Mouse (Mus musculus) CH12.LX (cell line): ENCODE results near the gene Rbsn. TPM values are rescaled to one million over a fixed set of nuclear protein-coding genes. Genes with fewer than 3 reads are reported as not detected.

ENCODE experiments used
- DNase-seq: peaks from one replicate; pipeline ENCODE4 v3.0.0-alpha.2; 2013; ENCODE audit errors: extremely low read depth
- H3K27ac ChIP-seq: 2 replicates; pipeline ENCODE4 v1.5.1; 2012; ENCODE audit warnings: low read depth, mild to moderate bottlenecking, control low read depth, moderate library complexity; ENCODE audit not compliant: insufficient read depth
- H3K27me3 ChIP-seq: replicated peaks from 2 replicates; pipeline ENCODE3; 2012; ENCODE audit warnings: inconsistent platforms
- H3K36me3 ChIP-seq, 2 experiments: replicated peaks in 1 of 2; 2 replicates each; pipeline versions ENCODE3 to v1.6.1; 2012; ENCODE audit warnings: inconsistent platforms in 1 of 2, low read length in 1 of 2, mild to moderate bottlenecking in 1 of 2, mixed read lengths in 1 of 2, moderate library complexity in 1 of 2; ENCODE audit not compliant: control insufficient read depth in 1 of 2, insufficient read depth in 1 of 2
- H3K4me1 ChIP-seq, 2 experiments: 2 replicates each; pipeline ENCODE4 v1.6.1; 2012; ENCODE audit warnings: inconsistent platforms in 1 of 2, moderate library complexity in 1 of 2; ENCODE audit not compliant: insufficient read depth in 2 of 2, control insufficient read depth in 1 of 2
- H3K4me2 ChIP-seq: 2 replicates; pipeline ENCODE4 v1.6.1; 2012; ENCODE audit warnings: low read depth, mild to moderate bottlenecking, control low read depth; ENCODE audit not compliant: poor library complexity, insufficient read depth, severe bottlenecking
- H3K4me3 ChIP-seq, 3 experiments: fragments of 150-350 bp in 1 of 3; sonication (generic) in 1 of 3; replicated peaks in 1 of 3; 2 replicates each; pipeline versions ENCODE3 to v1.5.1; 2011 to 2012; ENCODE audit warnings: low read depth in 2 of 3, low read length in 2 of 3, mild to moderate bottlenecking in 2 of 3, moderate library complexity in 2 of 3, control low read depth in 1 of 3, improper control_type of control experiment in 1 of 3, inconsistent platforms in 1 of 3, mixed read lengths in 1 of 3; ENCODE audit not compliant: poor library complexity in 1 of 3
- H3K79me2 ChIP-seq: replicated peaks from 2 replicates; pipeline ENCODE4 v1.6.1; 2012; ENCODE audit warnings: mild to moderate bottlenecking, moderate library complexity; ENCODE audit not compliant: control insufficient read depth, poor library complexity, insufficient read depth, severe bottlenecking; ENCODE audit errors: extremely low read depth
- H3K9ac ChIP-seq: 2 replicates; pipeline ENCODE4 v1.6.1; 2012; ENCODE audit warnings: low read depth, mild to moderate bottlenecking, control low read depth, moderate library complexity; ENCODE audit not compliant: insufficient read depth
- H3K9me3 ChIP-seq: replicated peaks from 2 replicates; pipeline ENCODE3; 2012; ENCODE audit warnings: low read length, inconsistent platforms, mixed read lengths
- CHD2 ChIP-seq: IDR thresholded peaks from 2 replicates; pipeline ENCODE4 v1.6.1; 2011; ENCODE audit warnings: low read length, improper control_type of control experiment
- CTCF ChIP-seq, 2 experiments: IDR thresholded peaks in 1 of 2; conservative IDR thresholded peaks in 1 of 2; 2 replicates each; pipeline ENCODE4 v1.5.1; 2011 to 2012; ENCODE audit warnings: low read depth in 2 of 2, low read length in 2 of 2, improper control_type of control experiment in 1 of 2, inconsistent platforms in 1 of 2, mild to moderate bottlenecking in 1 of 2, moderate library complexity in 1 of 2
- E2F4 ChIP-seq: IDR thresholded peaks from 2 replicates; pipeline ENCODE4 v1.6.1; 2011; ENCODE audit warnings: low read depth, low read length, improper control_type of control experiment; ENCODE audit not compliant: insufficient replicate concordance
- ELF1 ChIP-seq: IDR thresholded peaks from 2 replicates; pipeline ENCODE4 v1.6.1; 2014; ENCODE audit warnings: low read depth, mild to moderate bottlenecking, inconsistent platforms, low read length, improper control_type of control experiment
- EP300 ChIP-seq: IDR thresholded peaks from 2 replicates; pipeline ENCODE4 v1.6.1; 2011; ENCODE audit warnings: low read length, improper control_type of control experiment
- HCFC1 ChIP-seq: IDR thresholded peaks from 2 replicates; pipeline ENCODE4 v1.6.1; 2012; ENCODE audit warnings: low read depth, mild to moderate bottlenecking, inconsistent platforms, low read length, improper control_type of control experiment
- JUN ChIP-seq: IDR thresholded peaks from 2 replicates; pipeline ENCODE4 v1.6.1; 2011; ENCODE audit warnings: low read depth, mild to moderate bottlenecking, low read length, improper control_type of control experiment, moderate library complexity; ENCODE audit not compliant: insufficient read depth
- JUND ChIP-seq: conservative IDR thresholded peaks from 2 replicates; pipeline ENCODE4 v1.6.1; 2011; ENCODE audit warnings: low read depth, low read length, improper control_type of control experiment
- KAT2A ChIP-seq: IDR thresholded peaks from 2 replicates; pipeline ENCODE4 v1.6.1; 2012; ENCODE audit warnings: low read length, improper control_type of control experiment, inconsistent platforms; ENCODE audit not compliant: insufficient replicate concordance
- MAFK ChIP-seq: IDR thresholded peaks from 2 replicates; pipeline ENCODE4 v1.6.1; 2011; ENCODE audit warnings: low read length, improper control_type of control experiment; ENCODE audit not compliant: insufficient replicate concordance
- MEF2A ChIP-seq: IDR thresholded peaks from 2 replicates; pipeline ENCODE4 v1.6.1; 2014; ENCODE audit warnings: low read depth, mild to moderate bottlenecking, inconsistent platforms, low read length, improper control_type of control experiment, borderline replicate concordance
- MYC ChIP-seq: IDR thresholded peaks from 2 replicates; pipeline ENCODE4 v1.6.1; 2011; ENCODE audit warnings: low read depth, mild to moderate bottlenecking, improper control_type of control experiment, low read length
- NELFE ChIP-seq: IDR thresholded peaks from 2 replicates; pipeline ENCODE4 v1.6.1; 2011; ENCODE audit warnings: low read depth, low read length, improper control_type of control experiment
- NRF1 ChIP-seq: IDR thresholded peaks from 2 replicates; pipeline ENCODE4 v1.6.1; 2014; ENCODE audit warnings: low read depth, mild to moderate bottlenecking, inconsistent platforms, low read length, improper control_type of control experiment, moderate library complexity
- PAX5 ChIP-seq: IDR thresholded peaks from 2 replicates; pipeline ENCODE4 v1.6.1; 2012; ENCODE audit warnings: low read length, inconsistent platforms, mixed read lengths
- POLR2A ChIP-seq: IDR thresholded peaks from 2 replicates; pipeline ENCODE4 v1.6.1; 2011; ENCODE audit warnings: low read depth, mild to moderate bottlenecking, improper control_type of control experiment, low read length
- SIN3A ChIP-seq: IDR thresholded peaks from 2 replicates; pipeline ENCODE4 v1.6.1; 2012; ENCODE audit warnings: low read length, improper control_type of control experiment, inconsistent platforms
- SMC3 ChIP-seq: IDR thresholded peaks from 2 replicates; pipeline ENCODE4 v1.6.1; 2011; ENCODE audit warnings: low read depth, low read length, improper control_type of control experiment
- TBP ChIP-seq: conservative IDR thresholded peaks from 2 replicates; pipeline ENCODE4 v1.6.1; 2011; ENCODE audit warnings: low read depth, low read length, improper control_type of control experiment
- USF2 ChIP-seq: conservative IDR thresholded peaks from 2 replicates; pipeline ENCODE4 v1.6.1; 2011; ENCODE audit warnings: low read depth, low read length, improper control_type of control experiment
- ZKSCAN1 ChIP-seq: IDR thresholded peaks from 2 replicates; pipeline ENCODE4 v1.6.1; 2012; ENCODE audit warnings: low read depth, inconsistent platforms, low read length, improper control_type of control experiment, borderline replicate concordance
- ZMIZ1 ChIP-seq: IDR thresholded peaks from 2 replicates; pipeline ENCODE4 v1.6.1; 2012; ENCODE audit warnings: low read depth, mild to moderate bottlenecking, inconsistent platforms, low read length, improper control_type of control experiment
- dilution Hi-C: fragments of 300-500 bp; cut with MboI; formaldehyde crosslinking; loops from 2 replicates; pipeline ENCODE4 v1.14.3; 2020; ENCODE audit warnings: low sequenced_read_pairs; ENCODE audit not compliant: extremely low pct_unique_long_range_greater_than_20kb, extremely low pct_ligation_motif_present
- in situ Hi-C: fragments of 300-500 bp; cut with MboI; formaldehyde crosslinking; loops from 3 replicates; pipeline ENCODE4 v1.14.3; 2019; ENCODE audit warnings: low sequenced_read_pairs, low pct_ligation_motif_present, low pct_unique_long_range_greater_than_20kb, mixed read lengths
- polyA plus RNA-seq: library from polyadenylated mRNA; unstranded; fragments of >175 nt; gene quantifications from 2 replicates; pipeline ENCODE4 v1.2.1, GENCODE M21; 2012; ENCODE audit warnings: low read depth; ENCODE audit not compliant: insufficient read length
- total RNA-seq, 2 experiments: library from RNA; depleted of rRNA; stranded (reverse); fragments of 300-350 nt in 1 of 2; fragments of >200 nt in 1 of 2; gene quantifications; 2 replicates each; pipeline ENCODE4 v1.2.3; 2012 to 2014

Rbsn gene
- total and polyA plus RNA-seq, 3 experiments, result 10.4 to 12.3 (median 11.7) TPM

GRCm38 (mm10) chr6:92246335-92246734 lies 31.6 kb upstream of the Rbsn start:
- Histone ChIP-seq H3K9me3 (no peaks in the 10 kb centered on the region), H3K9ac (no peak overlapping the region), H3K27ac (no peak overlapping the region), H3K4me2 (no peak overlapping the region), H3K79me2 (no peaks in the 10 kb centered on the region)
- in situ Hi-C loops, result no loop called here
- no peak for TF ChIP-seq ZKSCAN1
- no peak for TF ChIP-seq USF2
- no peak for TF ChIP-seq KAT2A
- no peak for TF ChIP-seq TBP
- no peak for TF ChIP-seq JUN
- TF ChIP-seq CTCF (conservative IDR thresholded peaks at IDR 0.05 in 1 of 2, IDR thresholded peaks at IDR 0.05 in 1 of 2; ENCODE audit: low read depth in 2 of 2, low read length in 2 of 2), result no peak
- TF ChIP-seq MYC, result no peak
- TF ChIP-seq POLR2A, result no peak
- no peak for TF ChIP-seq MEF2A
- TF ChIP-seq ELF1, result no peak
- TF ChIP-seq ZMIZ1, result no peak
- TF ChIP-seq NELFE, result no peak
- TF ChIP-seq EP300, result no peak
- no peak for TF ChIP-seq HCFC1
- TF ChIP-seq NRF1, result no peak
- no peak for TF ChIP-seq JUND
- TF ChIP-seq E2F4, result no peak
- no peak for TF ChIP-seq CHD2
- TF ChIP-seq SMC3, result no peak
- TF ChIP-seq, all 38 proteins: peak for 0
- peaks cover 73% of the 10 kb centered on the region for H3K27me3 ChIP-seq
- H3K36me3 ChIP-seq, result no peaks in the 10 kb centered on the region
- H3K4me1 ChIP-seq, result 0 out of 4 replicates have a peak, but pooled peaks cover 0 to 4% of the 10 kb centered on the region in 2 experiments
- DNase-seq, result no peak
- H3K4me3 ChIP-seq, result no peak overlapping the region
- dilution Hi-C loops, result no loop called here

GRCm38 (mm10) chr6:92244591-92244990 lies 29.9 kb upstream of the Rbsn start, which contains the start of gene Trh:
Gene Trh (minus strand): TSS chr6:92244650.
- H3K9ac ChIP-seq, result no peak within 1 kb of the TSS
- DNase-seq, result no peak
- in situ Hi-C loops (no loop called here), dilution Hi-C loops (no loop called here)
- H3K27me3 ChIP-seq, result peaks cover 76% of the 10 kb centered on the region
- 0 out of 4 replicates have a peak, but pooled peaks cover 0 to 4% of the 10 kb centered on the region in 2 experiments for H3K4me1 ChIP-seq
- H3K9me3 ChIP-seq, result no peaks in the 10 kb centered on the region
- no peaks in the 10 kb centered on the region for H3K36me3 ChIP-seq
- H3K4me2 ChIP-seq, result no peak within 1 kb of the TSS
- H3K4me3 ChIP-seq, result no peak within 1 kb of the TSS
- H3K79me2 ChIP-seq, result no peaks in the 10 kb centered on the region
- TF ChIP-seq MAFK (no peak), NELFE (no peak), ZKSCAN1 (no peak), PAX5 (no peak), CHD2 (no peak), SIN3A (no peak)
- H3K27ac ChIP-seq, result no peak within 1 kb of the TSS
